Mouse (Mus musculus): Measurements from ENCODE around the gene Sema4g.
A peak's percentile ranks its signal among the peaks of the same experiment; 100 is the strongest.

Sema4g gene

DNA sequence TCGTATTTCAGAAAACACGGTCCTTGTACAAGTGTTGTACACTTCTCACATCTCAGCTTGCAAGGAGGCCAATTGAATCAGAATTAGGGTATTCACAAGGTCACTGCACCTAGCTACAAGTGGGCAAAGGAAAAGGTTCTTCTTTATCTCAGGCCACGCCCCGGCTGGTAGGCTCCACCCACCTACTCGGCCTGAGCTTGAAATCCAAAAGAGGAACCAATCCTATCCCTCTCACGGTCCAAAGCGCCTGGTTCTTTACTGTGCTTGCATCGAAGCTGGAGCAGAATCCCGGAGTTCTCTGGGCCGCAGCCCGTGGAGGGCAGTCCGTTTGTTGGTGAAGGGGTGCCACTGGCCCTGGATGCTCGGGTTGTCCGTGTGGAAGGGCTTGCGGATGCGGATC lies 16.5 kb downstream of the Sema4g start, which contains the start of gene Twnk:
Twnk (plus strand) TSS at position 220 of the 400 bp plus-strand sequence.
- DNase-seq: peak; percentile 84

GRCm38 (mm10) chr19:45005957-45006712 lies 17.2 kb downstream of the Sema4g start, which contains the start of gene Mrpl43:
Gene Mrpl43, minus strand, starts transcription at chr19:45006442.
- peak; percentile 97 for DNase-seq

GRCm38 (mm10) chr19:45007021-45007420 lies 18.1 kb downstream of the Sema4g start:
- no peak for DNase-seq

DNA sequence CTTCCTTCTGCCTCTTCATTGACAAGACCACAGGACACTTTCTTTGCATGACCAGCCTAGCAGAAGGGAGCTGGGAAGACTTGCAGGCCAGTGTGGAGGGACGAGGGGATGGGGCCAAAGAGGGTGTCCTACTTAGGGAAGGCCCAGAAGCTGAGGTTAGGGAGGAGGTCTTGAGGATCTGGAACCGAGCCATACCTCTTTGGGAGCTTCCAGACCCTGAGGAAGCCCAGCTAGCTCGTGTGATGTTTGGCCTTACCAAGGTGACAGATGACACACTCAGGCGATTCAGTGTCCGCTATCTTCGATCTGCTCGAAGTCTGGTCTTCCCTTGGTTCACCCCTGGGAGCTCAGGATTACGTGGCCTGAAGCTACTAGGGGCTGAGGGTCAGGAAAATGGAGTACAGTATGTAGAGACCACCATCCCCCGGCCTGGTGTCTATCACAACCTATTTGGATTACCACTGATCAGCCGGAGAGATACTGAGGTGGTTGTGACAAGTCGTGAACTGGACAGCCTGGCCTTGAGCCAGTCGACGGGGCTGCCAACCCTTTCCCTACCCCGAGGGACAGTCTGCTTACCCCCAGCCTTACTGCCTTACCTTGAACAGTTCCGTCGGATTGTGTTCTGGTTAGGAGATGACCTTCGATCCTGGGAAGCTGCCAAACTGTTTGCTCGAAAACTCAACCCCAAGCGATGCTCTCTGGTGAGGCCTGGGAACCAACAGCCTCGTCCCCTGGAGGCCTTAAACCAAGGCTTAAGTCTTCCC lies 18.7 kb downstream of the Sema4g start:
- peak; percentile 90 for DNase-seq

GRCm38 (mm10) chr19:45010646-45011045 lies 21.7 kb downstream of the Sema4g start:
- DNase-seq: no peak

DNA sequence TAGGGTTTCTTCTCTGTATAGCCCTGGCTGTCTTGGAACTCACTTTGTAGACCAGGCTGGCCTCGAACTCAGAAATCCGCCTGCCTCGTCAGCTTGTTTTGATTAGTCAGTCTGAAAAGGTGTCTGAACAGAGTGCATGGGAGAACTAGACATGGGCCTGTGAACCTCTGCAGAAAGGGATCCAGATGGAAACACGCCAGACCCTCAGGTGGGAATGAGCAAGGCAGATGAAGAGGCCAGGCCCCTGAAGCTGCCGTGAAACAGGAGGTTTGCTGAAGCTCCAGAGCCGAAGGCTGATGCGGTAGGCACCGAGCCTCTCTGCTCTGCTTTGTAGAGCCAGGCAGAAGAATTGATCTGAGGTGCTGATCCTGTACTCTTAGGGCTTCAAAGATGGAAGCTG lies 23.3 kb downstream of the Sema4g start:
- DNase-seq: no peak

DNA sequence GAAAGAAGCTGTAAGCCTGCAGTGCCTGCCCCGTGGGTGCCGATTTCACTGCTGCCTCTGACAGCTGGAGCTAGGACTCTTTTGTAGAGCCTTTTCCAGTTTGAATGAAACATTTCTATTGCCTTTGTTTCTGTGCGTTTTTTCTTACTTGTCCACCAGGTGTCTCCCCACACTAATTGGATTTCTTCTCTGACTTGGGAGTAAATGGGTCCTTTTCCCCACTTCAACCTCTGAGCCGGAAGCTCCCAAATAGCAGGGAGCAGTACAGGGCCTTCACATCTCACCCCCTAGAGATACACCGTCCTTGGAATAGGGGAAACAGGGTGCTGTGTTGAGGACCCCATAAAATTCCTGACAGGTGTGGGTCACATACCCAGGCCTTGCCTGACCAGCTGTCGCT lies 23.7 kb downstream of the Sema4g start:
- DNase-seq: peak; percentile 60

DNA sequence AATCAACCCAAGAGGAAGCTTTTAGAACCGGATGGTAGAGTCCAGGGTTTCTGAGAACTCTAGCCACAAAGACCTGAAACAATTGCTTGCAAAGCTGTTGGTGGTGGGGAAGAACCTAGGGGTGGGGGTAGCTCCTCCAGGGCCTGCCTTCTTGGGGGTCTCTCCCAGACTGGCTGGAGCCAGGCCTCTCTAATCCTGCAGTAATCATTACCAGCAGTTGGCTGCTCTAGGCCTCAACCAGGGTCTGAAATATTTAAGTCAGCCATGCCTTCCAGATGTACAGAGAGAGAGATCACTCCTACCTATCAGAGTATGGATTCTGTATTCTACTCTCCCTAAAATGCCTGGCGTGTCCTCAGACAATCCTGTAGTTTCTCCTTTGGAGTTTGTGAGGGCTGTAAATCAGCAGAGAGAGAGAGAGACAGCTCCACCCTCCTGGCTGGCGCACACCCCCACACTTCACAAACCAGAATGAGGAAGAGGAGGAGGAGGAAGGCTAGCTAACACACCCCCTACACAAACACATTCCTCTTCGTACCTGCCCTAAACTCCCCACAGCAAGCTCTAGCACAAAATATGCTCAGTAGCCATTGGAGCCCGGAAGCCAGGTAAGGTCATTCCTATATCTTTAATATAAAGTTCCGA lies 24.8 kb downstream of the Sema4g start:
- no peak for DNase-seq

DNA sequence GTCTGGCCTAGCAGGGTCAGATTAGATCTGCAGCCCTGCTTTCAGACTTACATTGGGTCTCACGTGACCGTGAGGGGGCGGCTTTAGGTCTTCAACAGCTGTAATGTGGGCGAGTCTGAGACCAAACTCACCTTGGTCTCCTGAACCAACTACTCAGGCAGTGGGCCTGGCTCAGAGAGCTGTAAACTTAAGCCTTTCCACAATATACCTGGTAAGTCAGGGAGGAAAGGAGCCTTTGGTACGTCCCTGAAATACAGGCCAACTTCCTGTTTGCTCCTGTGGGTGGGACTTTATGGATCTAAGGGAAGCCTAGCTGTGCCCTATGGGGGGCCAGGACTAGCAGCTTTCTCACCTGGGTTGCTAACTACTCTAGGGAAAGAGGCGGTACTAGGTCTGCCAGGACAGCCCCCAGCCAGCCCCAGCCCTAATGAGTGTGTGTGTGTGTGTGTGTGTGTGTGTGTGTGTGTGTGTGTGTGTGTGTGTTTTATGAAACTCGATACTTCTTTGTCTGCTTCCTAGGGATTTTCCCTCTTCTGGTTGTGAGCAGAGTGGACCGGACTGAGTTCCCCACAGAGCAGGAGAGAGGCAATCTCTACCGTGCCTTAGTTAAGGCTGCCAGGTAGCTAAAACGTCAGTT lies 25.6 kb downstream of the Sema4g start, which contains the start of gene Lzts2:
Lzts2 (plus strand) TSS at position 80 of the 637 bp plus-strand sequence.
- peak; percentile 63 for DNase-seq

- DNase-seq: peak; percentile 93
Observed at GRCm38 (mm10) chr19:45014981-45015402, 26.1 kb downstream of the Sema4g start.

GRCm38 (mm10) chr19:45015518-45016281 lies 26.8 kb downstream of the Sema4g start:
- DNase-seq: peak; percentile 68

GRCm38 (mm10) chr19:45016341-45017215 lies 27.7 kb downstream of the Sema4g start:
- DNase-seq: peak; percentile 91

GRCm38 (mm10) chr19:45017216-45017771 lies 28.4 kb downstream of the Sema4g start:
- peak; percentile 86 for DNase-seq

DNA sequence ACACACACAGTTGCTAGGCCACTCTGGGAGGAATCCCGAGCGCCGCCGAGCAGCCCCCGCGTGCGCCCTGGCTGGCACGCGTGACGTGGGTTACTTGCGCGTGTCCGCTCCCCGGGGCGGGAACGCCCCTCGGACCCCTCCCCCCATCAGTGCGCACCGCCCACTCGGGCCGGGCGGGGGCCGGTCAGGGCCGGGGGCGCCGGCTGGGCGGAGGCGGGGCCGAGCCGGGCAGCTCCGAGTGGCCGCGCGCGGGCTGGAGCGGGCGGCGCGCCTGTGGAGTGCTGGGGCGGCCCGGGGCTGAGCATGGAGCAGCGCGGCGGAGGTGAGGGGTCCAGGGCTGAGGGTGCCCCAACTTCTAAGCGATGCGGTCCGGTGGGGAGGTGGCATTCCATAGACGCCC lies 29.0 kb downstream of the Sema4g start:
- DNase-seq: peak; percentile 89

- peak; percentile 53 for DNase-seq
Observed at GRCm38 (mm10) chr19:45018351-45018831, 29.5 kb downstream of the Sema4g start.

GRCm38 (mm10) chr19:45020348-45020747 lies 31.4 kb downstream of the Sema4g start:
- DNase-seq: peak; percentile 58

DNA sequence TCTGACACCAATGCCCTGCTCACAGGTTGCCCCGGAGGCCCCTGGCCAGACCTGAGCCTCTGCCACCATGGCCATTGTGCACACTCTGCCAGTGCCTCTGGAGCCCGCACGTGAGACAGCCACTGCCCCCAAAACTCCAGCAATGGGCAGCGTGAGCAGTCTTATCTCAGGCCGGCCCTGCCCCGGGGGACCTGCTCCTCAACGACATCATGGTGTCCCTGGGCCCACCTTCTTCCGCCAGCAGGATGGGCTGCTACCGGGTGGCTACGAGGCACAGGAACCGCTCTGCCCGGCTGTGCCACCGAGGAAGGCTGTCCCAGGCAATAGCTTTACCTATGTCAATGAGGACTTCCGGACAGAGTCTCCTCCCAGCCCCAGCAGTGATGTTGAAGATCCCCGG lies 32.5 kb downstream of the Sema4g start:
- DNase-seq: no peak

- no peak for DNase-seq
Observed at GRCm38 (mm10) chr19:45023993-45024392, 35.1 kb downstream of the Sema4g start.

DNA sequence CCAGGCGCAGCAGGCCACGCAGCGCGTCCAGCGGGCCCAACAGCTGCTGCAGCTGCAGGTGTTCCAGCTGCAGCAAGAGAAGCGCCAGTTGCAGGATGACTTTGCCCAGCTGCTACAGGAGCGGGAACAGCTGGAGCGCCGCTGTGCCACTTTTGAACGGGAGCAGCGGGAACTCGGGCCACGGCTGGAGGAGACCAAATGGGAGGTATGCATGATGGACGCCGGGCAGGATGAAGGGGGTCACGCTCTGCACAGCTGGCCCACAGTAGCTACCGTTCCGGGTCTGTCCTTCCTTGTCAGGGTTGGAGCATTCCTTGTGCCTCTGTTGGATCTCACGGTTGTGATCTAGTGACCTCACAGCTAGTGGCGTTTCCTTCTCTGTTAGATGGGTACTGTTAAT lies 35.9 kb downstream of the Sema4g start:
- DNase-seq: no peak

DNA sequence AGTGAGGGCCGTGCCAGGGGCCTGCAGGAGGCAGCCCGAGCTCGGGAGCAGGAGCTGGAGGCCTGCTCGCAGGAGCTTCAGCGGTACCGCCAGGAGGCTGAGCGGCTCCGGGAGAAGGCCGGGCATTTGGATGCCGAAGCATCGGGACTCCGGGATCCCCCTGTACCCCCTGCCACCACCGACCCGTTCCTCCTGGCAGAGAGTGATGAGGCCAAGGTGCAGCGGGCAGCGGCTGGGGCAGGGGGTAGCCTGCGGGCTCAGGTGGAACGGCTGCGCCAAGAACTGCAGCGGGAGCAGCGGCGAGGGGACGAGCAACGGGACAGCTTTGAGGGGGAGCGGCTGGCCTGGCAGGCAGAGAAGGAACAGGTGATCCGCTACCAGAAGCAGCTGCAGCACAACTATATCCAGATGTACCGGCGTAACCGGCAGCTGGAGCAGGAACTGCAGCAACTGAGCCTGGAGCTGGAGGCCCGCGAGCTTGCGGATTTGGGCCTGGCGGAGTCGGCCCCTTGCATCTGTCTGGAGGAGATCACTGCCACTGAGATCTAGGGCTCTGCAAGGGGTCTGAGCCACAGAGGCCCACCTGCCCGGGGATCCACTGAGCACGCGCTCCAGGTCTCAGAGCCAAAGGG lies 37.2 kb downstream of the Sema4g start:
- no peak for DNase-seq

All from kidney, adult 9 months (tissue).